Mouse (Mus musculus): ENCODE measurements around the gene Mfng. TPM values are rescaled to one million over a fixed set of nuclear protein-coding genes. Genes with fewer than 3 reads are reported as not detected.

The Mfng gene
- total RNA-seq, 4 experiments from 2014 or later = 12.3 to 25.8 (median 20.7) TPM

- DNase-seq = no peak
Observed at GRCm38 (mm10) chr15:78755226-78755625, 18.0 kb downstream of the Mfng start.

GRCm38 (mm10) chr15:78754144-78754543, 19.1 kb downstream of the Mfng start:
- no peak for DNase-seq

GRCm38 (mm10) chr15:78752991-78753390, 20.3 kb downstream of the Mfng start:
- no peak for DNase-seq

GRCm38 (mm10) chr15:78750608-78751350, 22.5 kb downstream of the Mfng start:
- no peak for DNase-seq

- DNase-seq = no peak
Observed at GRCm38 (mm10) chr15:78749855-78750254, 23.4 kb downstream of the Mfng start.

- DNase-seq = peak; percentile 56
Observed at GRCm38 (mm10) chr15:78744206-78744605, 29.1 kb downstream of the Mfng start.

- no peak for DNase-seq
Observed at GRCm38 (mm10) chr15:78742831-78743230, 30.4 kb downstream of the Mfng start.

GRCm38 (mm10) chr15:78740662-78741061, 32.6 kb downstream of the Mfng start:
- no peak for DNase-seq

GRCm38 (mm10) chr15:78737146-78737545, 36.1 kb downstream of the Mfng start:
- no peak for DNase-seq

- DNase-seq = peak; percentile 37
Observed at GRCm38 (mm10) chr15:78736681-78737100, 36.6 kb downstream of the Mfng start.

GRCm38 (mm10) chr15:78736181-78736579, 37.1 kb downstream of the Mfng start:
- DNase-seq = no peak

- DNase-seq = no peak
Observed at GRCm38 (mm10) chr15:78735431-78736180, 37.7 kb downstream of the Mfng start.

GRCm38 (mm10) chr15:78731830-78732229, 41.4 kb downstream of the Mfng start:
- no peak for DNase-seq

GRCm38 (mm10) chr15:78730315-78731049, 42.8 kb downstream of the Mfng start:
- no peak for DNase-seq

- no peak for DNase-seq
Observed at GRCm38 (mm10) chr15:78726697-78727096, 46.6 kb downstream of the Mfng start.

- DNase-seq = peak; percentile 84
Observed at GRCm38 (mm10) chr15:78720532-78720931, 52.7 kb downstream of the Mfng start.

- peak; percentile 33 for DNase-seq
Observed at GRCm38 (mm10) chr15:78720094-78720493, 53.2 kb downstream of the Mfng start.

GRCm38 (mm10) chr15:78719416-78719815, 53.9 kb downstream of the Mfng start:
- DNase-seq = no peak

- DNase-seq = no peak
Observed at GRCm38 (mm10) chr15:78718290-78719250, 54.7 kb downstream of the Mfng start, which contains the start of gene Elfn2. TSS of gene Elfn2 (minus strand) at chr15:78718771.

- DNase-seq = no peak
Observed at GRCm38 (mm10) chr15:78716936-78717335, 56.3 kb downstream of the Mfng start.

GRCm38 (mm10) chr15:78715856-78716255, 57.4 kb downstream of the Mfng start:
- DNase-seq = no peak

- DNase-seq = no peak
Observed at GRCm38 (mm10) chr15:78713751-78714150, 59.5 kb downstream of the Mfng start.

Measured in adrenal gland, adult 8-10 months (tissue).